Mouse (Mus musculus) heart, postnatal 0 days (tissue): ENCODE measurements around the gene Sema6d.

Source experiments
- CTCF ChIP-seq: IDR thresholded peaks from 2 replicates; pipeline ENCODE4 v1.5.1; 2016; ENCODE audit warnings: antibody characterized with exemption, control low read depth, low read depth
- EP300 ChIP-seq: IDR thresholded peaks from 2 replicates; pipeline ENCODE4 v1.6.1; 2016; ENCODE audit warnings: antibody characterized with exemption, low read depth

DNA sequence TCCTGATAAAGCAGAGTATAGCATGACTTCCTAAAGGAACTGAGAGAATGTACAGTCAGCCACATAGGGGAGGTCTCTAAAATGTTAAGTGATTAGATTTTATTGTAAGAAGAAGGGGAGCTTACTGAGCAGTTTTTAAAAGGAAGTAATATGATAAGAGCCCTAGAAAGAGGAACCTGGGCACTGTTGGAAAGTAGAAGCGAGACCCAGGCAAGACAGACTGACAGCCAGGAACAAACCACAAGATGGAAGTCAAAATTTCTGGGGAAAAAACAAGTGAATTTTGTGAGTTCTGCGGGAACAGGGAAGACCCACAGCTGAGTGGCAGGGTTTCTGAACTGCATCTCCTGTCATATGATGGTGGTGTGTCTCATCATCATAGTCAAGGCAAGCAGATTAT lies 486.3 kb downstream of the Sema6d start:
- TF ChIP-seq CTCF (no peak), EP300 (no peak)
